Mouse (Mus musculus) heart, postnatal 0 days (tissue): ENCODE measurements around the gene Tpm3.

Experiments used
- CTCF ChIP-seq: IDR thresholded peaks from 2 replicates; pipeline ENCODE4 v1.5.1; 2016; ENCODE audit warnings: antibody characterized with exemption, control low read depth, low read depth
- EP300 ChIP-seq: IDR thresholded peaks from 2 replicates; pipeline ENCODE4 v1.6.1; 2016; ENCODE audit warnings: antibody characterized with exemption, low read depth

DNA sequence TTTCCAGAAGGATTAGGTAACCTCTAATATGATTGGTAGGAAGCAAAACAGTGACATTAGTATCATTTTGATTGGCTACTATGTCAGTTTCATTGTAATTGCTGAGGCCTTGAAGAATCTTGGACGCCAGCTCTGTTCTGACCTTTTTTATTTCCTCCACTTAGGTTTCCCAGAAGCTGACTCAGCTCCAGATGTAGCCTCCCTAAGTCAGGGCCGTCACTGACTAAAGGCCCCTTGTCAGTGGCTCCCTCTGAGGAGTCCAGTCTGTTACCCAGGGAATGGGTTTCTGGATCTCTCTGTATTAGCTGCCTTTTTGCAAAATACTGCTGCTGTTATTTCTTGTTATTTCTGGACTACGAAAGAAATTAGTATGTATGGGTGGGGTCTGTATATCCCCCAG is 43.1 kb downstream of the Tpm3 start:
- TF ChIP-seq CTCF (no peak), EP300 (no peak)
